Mouse (Mus musculus) heart, postnatal 4 days (tissue): ENCODE measurements at regions not wholly inside any gene's neighbourhood (a gene's known extent, or its start where the extent isn't known, plus 50 kb on each side); places are given as distances from the start of the nearest gene placed in this dataset.
"Not testable (repeated sequence)": the region's sequence is repeated elsewhere in the genome, so short reads cannot be mapped to it uniquely, and the experiment has no call there.

Experiments
- DNase-seq: peaks from one replicate; pipeline ENCODE4 v3.0.0; 2021

DNA sequence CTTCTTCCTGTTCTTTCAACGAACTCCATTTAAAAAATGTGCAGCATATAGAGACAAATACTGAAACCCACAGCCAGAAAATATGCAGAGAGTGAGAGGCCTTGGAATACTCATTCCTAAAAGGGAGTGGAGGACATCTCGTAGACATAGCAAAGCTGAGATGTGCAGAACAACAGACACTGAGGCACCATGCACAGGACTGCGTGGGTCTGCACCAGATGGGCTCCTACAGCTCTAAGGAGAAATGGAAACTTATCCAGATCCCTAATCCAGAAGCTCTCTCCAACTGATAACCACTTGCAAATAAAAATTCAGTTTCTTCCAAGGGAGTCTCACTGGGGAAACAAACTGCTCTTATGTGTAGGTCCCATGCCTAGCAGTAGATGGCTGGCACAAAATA lies 101.6 kb downstream of the Slc25a24 start:
- no peak for DNase-seq

DNA sequence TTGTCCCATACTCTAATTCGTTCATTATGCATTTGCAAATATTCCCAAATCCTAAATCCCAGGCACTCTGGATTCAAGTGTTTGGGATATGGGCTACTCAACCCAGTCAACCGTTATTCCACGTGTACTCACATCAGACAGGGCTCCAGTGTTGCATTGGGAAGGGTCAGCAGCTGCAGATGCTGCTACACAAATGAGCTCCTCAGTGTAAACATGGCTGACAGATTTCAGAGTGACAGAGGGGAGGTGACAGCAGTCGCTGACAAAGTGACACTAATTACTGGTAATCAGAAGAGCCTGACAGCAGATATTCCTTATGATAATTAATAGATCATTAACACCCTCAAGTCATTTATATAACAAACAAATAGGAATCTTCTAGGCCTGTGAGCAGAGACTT lies 106.2 kb upstream of the Vav3 start:
- DNase-seq, result no peak

GRCm38 (mm10) chr3:109236918-109237317 lies 103.5 kb upstream of the Vav3 start:
- no peak for DNase-seq

DNA sequence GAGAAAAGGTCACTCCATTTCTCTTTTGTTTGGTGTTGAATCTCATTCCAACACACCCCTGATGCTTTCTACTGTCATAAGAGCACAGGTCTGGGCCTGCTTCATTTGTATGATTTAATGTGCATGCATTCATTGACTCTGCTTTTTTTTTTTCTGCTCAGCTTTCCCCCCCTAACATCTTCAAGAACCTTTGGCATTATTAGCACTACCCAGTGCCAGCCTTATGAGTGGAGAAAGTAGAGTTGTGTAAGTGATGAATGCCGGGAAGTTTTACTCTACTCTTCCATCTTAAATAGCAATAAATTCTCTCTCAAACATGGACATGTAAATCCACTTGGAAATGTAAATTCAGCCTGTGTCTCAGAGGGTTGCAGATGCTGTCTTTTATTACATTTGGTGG lies 97.0 kb upstream of the Vav3 start:
- DNase-seq, result no peak

DNA sequence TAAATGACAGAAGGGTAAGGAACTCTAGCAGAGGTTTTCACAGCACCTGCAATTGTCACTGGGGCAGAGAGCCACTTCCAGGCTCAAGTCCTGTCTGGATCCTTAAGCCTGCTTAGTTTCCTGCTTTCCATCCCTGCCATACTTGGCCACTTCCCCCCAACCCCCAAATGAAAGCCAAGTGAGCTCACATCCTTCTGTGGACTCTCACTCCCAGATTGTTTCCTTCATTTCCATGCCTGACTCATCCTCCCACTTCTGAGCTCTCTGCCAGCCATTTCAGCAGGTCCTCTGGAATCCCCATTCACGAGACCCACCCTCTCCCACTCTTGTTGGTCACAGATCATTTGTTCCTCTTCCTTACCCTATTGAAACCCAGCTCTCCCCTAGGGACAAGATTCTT lies 91.7 kb upstream of the Vav3 start:
- peak; percentile 16 for DNase-seq

GRCm38 (mm10) chr3:109249359-109249758 lies 91.1 kb upstream of the Vav3 start:
- DNase-seq, result no peak

DNA sequence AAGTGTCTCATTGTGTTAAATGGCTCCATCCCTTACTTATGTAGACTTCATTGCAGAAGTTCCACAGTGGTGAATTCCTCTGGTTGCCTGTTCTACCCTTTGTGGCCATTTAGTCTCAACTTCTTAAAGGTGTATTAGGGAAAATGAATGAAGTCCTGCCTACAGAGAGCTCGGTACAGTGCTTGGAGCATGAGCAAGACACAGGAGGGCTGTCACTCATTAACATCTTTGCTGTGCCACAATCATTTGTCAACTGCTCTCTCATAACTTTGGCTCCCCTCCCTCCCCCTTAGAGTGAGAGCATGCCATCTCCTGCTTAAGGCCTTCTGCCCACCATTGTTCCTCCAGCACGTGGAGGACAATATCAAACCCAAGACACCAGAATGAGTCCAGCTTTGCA lies 90.5 kb upstream of the Vav3 start:
- no peak for DNase-seq

- peak; percentile 22 for DNase-seq
Measured at GRCm38 (mm10) chr3:109251716-109252115, 88.7 kb upstream of the Vav3 start.

DNA sequence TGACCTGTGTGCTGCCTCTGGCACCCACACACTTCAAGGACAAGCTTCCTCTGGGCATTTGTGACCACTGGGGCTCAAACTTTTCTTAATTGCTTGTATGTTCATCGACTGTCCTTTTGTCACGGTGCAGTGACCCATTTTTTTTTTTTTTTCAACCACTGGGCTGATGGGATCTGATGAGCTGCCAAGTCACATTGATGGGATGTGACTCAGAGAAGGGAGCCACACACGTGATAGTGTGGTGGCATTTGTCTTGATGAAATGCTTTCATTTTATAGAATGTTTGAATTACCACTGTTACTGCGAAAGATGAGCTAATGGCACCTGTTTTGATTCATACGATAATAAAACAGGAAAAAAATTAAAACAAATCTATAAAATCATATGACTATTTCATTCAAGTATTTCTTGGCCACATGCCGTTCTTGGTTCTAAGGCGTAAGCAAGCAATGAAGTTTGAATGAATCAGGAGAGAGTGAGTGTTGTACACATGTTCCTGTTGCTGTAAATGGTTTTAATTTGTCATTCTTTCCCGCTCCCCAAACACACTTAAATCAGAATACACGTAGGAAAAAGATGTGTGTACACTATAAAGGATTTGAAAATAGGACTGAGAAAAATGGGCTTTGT lies 86.3 kb upstream of the Vav3 start:
- peak; percentile 15 for DNase-seq

DNA sequence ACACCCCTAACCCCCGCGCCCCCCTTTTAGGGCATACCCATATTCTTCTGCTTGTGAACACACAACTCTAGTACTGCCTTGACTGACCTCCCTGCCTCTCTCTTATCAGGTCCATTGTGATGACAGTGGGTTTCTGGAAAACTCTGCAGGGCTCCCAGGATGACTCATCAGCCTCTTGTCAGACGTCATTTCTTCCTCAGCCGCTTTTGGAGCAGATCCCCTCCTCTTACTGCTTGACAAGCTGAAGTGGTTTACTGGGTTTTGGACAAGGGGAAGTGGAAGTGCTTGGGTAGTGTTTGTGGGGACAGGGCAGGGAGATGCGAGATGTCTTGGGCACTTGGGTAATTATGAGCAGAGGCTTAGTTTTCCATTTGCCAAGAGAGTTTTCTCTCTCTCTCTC lies 85.5 kb upstream of the Vav3 start:
- DNase-seq, result peak; percentile 53

- no peak for DNase-seq
Measured at GRCm38 (mm10) chr3:109256723-109257122, 83.7 kb upstream of the Vav3 start.

DNA sequence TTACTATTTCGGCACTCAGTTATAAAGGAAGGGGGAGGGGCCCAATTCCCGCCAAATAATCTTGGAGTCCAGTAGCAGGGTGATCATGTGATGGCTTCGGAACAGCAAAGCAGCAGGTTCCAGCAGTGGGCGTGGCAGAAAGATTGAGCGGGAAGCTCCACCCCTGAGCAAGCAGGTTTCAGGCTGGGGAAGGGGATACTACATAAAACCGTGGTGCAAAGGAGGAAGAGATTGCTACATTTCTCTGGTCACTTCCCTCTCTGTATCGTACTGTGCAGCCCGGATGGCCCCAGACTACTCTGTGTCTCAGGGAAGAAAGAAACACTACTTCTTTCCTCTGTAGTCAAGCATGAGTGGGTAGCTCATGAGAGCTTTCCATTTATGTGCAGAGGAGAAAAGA lies 73.5 kb upstream of the Vav3 start:
- not testable (repeated sequence) for DNase-seq

DNA sequence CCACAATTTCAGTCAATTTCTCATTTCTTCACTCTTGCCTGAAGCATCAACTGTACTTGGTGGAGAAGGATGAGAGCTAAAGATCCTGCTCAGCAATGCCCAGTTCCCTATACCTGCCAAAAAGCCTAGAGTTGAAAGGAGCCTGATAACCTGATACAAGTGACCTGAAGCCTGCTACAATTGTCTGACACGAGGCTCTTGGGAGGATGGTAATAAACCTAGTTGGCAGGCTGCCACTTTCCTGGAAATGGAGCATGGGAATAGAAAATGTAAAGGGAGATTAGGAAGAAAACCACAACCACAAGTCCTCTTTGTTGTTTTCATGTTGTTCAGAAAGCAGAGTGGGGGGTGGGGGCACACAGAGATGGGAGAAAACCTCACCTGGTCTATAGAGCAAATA lies 69.7 kb upstream of the Vav3 start:
- DNase-seq, result no peak

DNA sequence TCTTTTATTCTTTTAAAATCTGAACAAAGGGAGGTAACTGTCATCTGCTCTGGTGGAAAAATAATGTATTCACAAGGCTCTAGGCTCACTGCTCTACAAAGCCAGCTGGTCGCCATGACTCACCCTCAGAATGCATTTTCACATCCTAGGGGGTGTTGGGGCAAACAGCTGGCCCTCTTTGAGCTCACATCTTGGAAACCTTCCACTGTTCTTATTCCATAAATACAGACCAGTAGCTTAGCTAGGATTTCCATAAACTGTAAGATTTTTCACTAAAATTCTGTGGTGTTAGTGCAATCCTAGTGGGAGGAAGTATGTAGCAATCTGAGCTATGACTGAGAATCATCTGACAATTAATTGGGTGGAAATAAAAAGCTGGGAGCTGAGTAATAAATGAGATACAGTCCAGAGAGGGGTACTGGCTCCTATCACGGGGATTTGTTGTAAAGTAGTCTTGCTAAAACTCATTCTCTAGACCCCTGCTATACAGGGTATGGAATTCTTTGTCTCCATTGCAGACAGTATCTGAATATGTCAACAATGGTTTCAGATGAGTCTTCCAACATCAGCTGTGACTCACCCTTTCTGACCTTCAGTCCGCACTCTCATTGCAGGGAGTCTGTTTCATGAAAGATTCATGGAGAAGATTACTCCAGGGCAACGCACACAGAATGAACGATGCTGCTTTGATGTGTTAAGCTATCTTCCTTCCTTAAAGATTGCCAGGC lies 67.2 kb upstream of the Vav3 start:
- DNase-seq, result peak; percentile 41

GRCm38 (mm10) chr3:109273802-109274155 lies 66.7 kb upstream of the Vav3 start:
- DNase-seq, result no peak

DNA sequence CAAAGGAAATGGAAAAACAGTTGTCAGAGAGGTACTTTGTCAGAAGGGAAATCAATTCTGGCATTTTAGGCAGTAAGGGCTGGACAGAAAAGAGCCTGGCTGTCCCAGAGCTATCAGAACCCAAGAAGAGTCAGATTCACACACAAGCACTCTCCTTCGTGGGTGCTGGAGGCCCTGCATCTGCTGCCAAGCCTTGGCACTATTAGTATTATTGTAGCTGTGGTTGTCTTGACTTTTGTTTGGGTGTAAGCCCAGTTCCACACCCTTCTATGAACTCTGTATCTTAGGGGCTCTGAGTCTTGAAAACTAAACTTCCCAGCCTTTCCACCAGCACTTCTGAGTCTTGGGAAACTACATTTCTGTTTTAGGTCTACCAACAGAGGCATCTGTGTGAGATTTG lies 61.4 kb upstream of the Vav3 start:
- DNase-seq, result peak; percentile 33

DNA sequence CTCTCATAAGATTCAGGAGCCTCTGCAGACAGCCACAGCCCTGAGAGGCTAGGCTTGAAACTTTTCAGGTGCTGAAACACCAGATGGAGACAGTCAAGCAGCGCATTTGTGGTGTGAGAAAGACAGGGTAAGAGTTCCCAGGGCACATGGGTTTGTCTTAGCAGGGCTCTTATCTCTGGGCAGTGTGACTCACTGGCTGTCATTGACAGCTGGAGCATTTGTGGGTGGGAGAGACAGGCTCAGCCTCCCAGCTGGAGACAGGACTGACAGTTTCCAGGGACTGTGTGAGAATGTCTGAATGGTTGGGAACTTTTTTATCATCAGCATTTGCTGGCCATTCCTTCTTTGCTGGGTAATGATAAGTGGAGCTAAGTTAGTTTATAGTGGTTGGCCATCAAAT lies 53.9 kb upstream of the Vav3 start:
- peak; percentile 72 for DNase-seq
